Mouse (Mus musculus) lung, embryonic 15.5 days (tissue): ENCODE data around the gene Kank1. TPM values are rescaled to one million over a fixed set of nuclear protein-coding genes. Genes with fewer than 3 reads are reported as not detected.
"Not testable (repeated sequence)": the region's sequence is repeated elsewhere in the genome, so short reads cannot be mapped to it uniquely, and the experiment has no call there.

Experiments used
- ATAC-seq: fragments of 200-750 bp; cut with Nextera tagmentation; 2 replicates; pipeline ENCODE4 v1.8.0; 2017; ENCODE audit warnings: moderate number of reproducible peaks, borderline replicate concordance; ENCODE audit not compliant: low FRiP score, low TSS enrichment; ENCODE audit errors: extremely low read depth
- H3K27ac ChIP-seq: fragments of 300-500 bp; sonication (generic); 2 replicates; pipeline ENCODE4 v1.5.1; 2015; ENCODE audit warnings: moderate library complexity, mild to moderate bottlenecking, inconsistent platforms
- H3K27me3 ChIP-seq: fragments of 300-500 bp; sonication (generic); 2 replicates; pipeline ENCODE4 v1.6.1; 2015; ENCODE audit warnings: inconsistent platforms
- H3K36me3 ChIP-seq: fragments of 300-500 bp; sonication (generic); 2 replicates; pipeline ENCODE4 v1.6.1; 2015; ENCODE audit warnings: inconsistent platforms
- H3K4me1 ChIP-seq: fragments of 300-500 bp; sonication (generic); 2 replicates; pipeline ENCODE4 v1.6.1; 2015; ENCODE audit warnings: inconsistent platforms
- H3K4me2 ChIP-seq: fragments of 300-500 bp; sonication (generic); 2 replicates; pipeline ENCODE4 v1.6.1; 2015; ENCODE audit warnings: inconsistent platforms, mild to moderate bottlenecking, moderate library complexity
- H3K4me3 ChIP-seq: fragments of 300-500 bp; sonication (generic); 2 replicates; pipeline ENCODE4 v1.5.1; 2015; ENCODE audit warnings: mild to moderate bottlenecking, inconsistent platforms
- H3K9ac ChIP-seq: fragments of 300-500 bp; sonication (generic); 2 replicates; pipeline ENCODE4 v1.6.1; 2015; ENCODE audit warnings: inconsistent platforms
- H3K9me3 ChIP-seq: fragments of 300-500 bp; sonication (generic); 2 replicates; pipeline ENCODE4 v1.6.1; 2016; ENCODE audit warnings: inconsistent platforms
- WGBS: fragments of 180-500 bp; shearing (Covaris S2); methylation state at CpG from one replicate; pipeline ENCODE4 v1.1.7; 2015; 5-methylcytosine and 5-hydroxymethylcytosine counted together
- polyA plus RNA-seq: library from polyadenylated mRNA; unstranded; fragments of >200 nt; fragmentation: Nextera tagmentation; extraction: Ambion mirVana; gene quantifications from 2 replicates; pipeline ENCODE4 v1.2.1, GENCODE M21; 2015

The Kank1 gene
- polyA plus RNA-seq, 1 experiment from 2014 or later, result 18.6 TPM

DNA sequence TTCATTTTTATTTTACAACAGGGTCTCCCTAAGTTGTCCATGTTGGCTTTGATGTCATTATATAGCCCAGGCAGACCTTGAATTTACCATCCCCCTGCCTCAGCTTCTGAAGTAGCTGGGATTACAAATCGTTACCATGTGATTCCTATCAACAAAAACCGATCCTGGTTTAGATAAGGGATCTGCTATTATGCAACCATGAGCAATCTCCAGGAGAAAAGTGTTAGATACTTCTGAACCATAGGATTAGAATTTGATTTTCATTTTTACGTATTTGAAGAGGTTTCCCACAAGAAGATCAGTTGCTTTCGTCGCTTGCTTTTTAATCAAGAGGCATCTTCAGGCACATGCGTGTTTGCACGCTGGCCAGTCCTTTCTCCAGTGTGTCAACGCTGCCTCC is 224.0 kb downstream of the Kank1 start:
- Histone ChIP-seq H3K27ac (no peak overlapping the region), H3K4me1 (no peaks in the 10 kb centered on the region), H3K9ac (no peak overlapping the region), H3K9me3 (no peaks in the 10 kb centered on the region), H3K27me3 (no peaks in the 10 kb centered on the region), H3K4me3 (no peak overlapping the region), H3K36me3 (no peaks in the 10 kb centered on the region), H3K4me2 (no peak overlapping the region)
- 81% methylated on average over 8 of the region's 8 CpGs for WGBS
- ATAC-seq, result no peak

DNA sequence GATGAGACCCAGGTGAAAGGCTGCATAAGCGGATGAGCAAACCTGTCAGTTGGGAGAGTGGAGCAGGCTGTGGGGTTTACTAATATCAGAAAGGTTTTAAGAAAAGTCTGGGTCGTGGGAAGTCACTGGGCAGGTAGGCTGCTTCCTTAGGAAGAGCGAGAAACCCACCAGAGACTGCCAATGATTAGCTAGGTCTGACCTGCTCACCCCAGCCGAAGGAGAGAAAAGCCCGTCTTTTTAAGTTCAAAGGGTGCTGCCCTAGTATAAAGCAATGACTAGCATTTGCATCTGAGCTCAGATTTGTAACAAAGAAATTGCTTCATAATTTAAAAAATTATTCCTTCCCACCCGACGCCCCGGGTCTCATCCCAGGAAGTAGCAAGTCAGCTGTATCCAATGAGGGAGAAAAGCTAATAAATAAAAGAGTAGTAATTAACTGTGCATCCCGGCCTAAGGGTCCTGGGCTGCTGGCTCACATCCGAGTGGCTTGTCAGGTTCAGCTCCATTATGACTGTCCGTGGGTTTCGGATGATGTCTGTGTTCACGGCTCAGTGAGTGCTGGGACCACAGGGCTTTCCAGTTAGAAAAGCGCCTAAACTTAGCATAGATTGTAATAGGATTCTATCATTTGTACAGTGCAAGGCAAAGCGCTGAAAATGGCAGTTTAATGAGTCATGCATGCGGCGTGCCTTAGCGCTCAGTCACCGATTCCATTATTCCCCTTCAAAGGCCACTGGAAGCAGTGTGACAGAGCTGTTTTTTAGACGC is 225.0 kb downstream of the Kank1 start:
- 70% methylated on average over 20 of the region's 20 CpGs for WGBS
- ATAC-seq, result no peak
- H3K4me3 ChIP-seq, result no peak overlapping the region
- H3K9me3 ChIP-seq, result no peaks in the 10 kb centered on the region
- no peak overlapping the region for H3K4me2 ChIP-seq
- no peak overlapping the region for H3K9ac ChIP-seq
- H3K27ac ChIP-seq, result no peak overlapping the region
- no peaks in the 10 kb centered on the region for H3K36me3 ChIP-seq
- H3K27me3 ChIP-seq, result no peaks in the 10 kb centered on the region
- H3K4me1 ChIP-seq, result no peaks in the 10 kb centered on the region

DNA sequence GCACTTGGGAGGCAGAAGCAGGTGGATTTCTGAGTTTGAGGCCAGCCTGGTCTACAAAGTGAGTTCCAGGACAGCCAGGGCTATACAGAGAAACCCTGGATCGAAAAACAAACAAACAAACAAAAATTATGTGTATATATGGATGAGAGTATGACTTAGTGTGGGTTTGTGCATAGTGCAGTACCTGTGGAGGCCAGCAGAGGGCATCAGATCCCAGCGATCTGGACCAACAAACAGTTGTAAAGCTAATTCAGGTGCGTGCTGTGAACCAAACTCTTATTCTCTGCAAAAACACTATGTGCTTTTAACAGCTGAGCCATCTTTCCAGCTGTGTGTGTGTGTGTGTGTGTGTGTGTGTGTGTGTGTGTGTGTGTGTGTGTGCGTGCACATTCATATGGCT is 239.0 kb downstream of the Kank1 start:
- not testable (repeated sequence) for H3K9me3 ChIP-seq, H3K36me3 ChIP-seq, H3K4me2 ChIP-seq, ATAC-seq, H3K4me3 ChIP-seq, H3K9ac ChIP-seq, H3K27ac ChIP-seq, H3K27me3 ChIP-seq, H3K4me1 ChIP-seq
- WGBS, result 50% methylated on average over 4 of the region's 4 CpGs

DNA sequence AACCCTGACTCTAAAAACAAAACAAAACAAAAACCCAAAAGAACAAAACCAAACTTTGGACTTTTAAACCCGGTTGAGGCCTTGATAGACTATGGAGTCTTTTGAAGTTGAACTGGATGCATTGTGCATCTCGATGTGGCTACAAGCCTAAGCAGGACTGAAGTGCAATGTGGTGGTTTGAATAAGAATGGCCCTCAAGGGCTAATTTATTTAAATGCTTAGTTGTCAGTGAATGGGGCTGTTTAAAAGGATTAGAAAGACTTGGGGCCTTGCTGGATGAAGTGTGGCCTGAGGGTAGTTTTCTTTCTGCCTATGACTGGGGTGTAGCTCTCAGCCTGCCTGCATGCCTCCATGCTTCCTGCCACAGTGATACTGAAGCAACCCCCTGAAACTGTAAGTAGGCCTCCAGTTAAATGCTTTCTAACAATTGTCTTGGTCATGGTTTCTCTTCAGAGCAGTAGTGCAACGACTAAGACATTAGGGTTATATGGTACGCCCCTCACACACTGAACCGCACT is 242.4 kb downstream of the Kank1 start:
- Histone ChIP-seq H3K4me3 (no peak overlapping the region), H3K36me3 (no peaks in the 10 kb centered on the region), H3K9ac (no peak overlapping the region), H3K4me2 (no peak overlapping the region), H3K27ac (no peak overlapping the region), H3K27me3 (no peaks in the 10 kb centered on the region), H3K4me1 (no peaks in the 10 kb centered on the region), H3K9me3 (no peaks in the 10 kb centered on the region)
- 91% methylated on average over 5 of the region's 5 CpGs for WGBS
- no peak for ATAC-seq

DNA sequence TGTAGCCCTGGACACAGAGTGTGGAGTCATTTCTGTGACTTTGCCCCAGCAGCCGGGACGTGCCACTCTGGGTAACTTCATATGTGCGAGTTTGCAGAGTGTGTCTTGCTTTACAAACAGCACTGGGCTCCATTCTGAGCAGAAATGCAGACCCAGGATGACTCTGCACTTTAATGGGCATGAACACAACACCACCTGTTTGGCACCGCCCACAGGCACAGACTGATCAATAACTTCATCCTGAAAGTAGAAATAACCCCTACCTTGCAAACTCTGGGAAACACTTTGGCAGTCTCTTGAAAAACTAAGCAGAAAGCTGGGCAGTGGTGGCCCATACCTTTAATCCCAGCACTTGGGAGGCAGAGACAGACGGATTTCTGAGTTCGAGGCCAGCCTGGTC is 244.0 kb downstream of the Kank1 start:
- Histone ChIP-seq H3K9me3 (no peaks in the 10 kb centered on the region), H3K36me3 (no peaks in the 10 kb centered on the region), H3K4me3 (no peak overlapping the region), H3K27me3 (peaks cover 6% of the 10 kb centered on the region), H3K9ac (no peak overlapping the region), H3K4me2 (no peak overlapping the region), H3K4me1 (no peaks in the 10 kb centered on the region), H3K27ac (no peak overlapping the region)
- ATAC-seq, result no peak
- WGBS, result 85% methylated on average over 6 of the region's 6 CpGs

Other genes with a start within 250 kb of the Kank1 start
- gene Dock8, start 237.4 kb upstream of the Kank1 start, polyA plus RNA-seq, result 4.2 and 4.5 TPM in 2 replicates